Mouse (Mus musculus): Measurements from ENCODE around the gene Chka. TPM values are rescaled to one million over a fixed set of nuclear protein-coding genes. Genes with fewer than 3 reads are reported as not detected.

Gene Chka
- polyA plus RNA-seq, 1 experiment from 2014 or later, result 57.5 TPM

GRCm38 (mm10) chr19:3872373-3872772 is 20.8 kb downstream of the Chka start:
- Histone ChIP-seq H3K4me3 (no peak overlapping the region), H3K36me3 (peaks cover 23% of the 10 kb centered on the region), H3K4me1 (replicated peaks) (no peaks in the 10 kb centered on the region), H3K9me3 (no peaks in the 10 kb centered on the region), H3K27ac (no peak overlapping the region), H3K27me3 (ENCODE audit: insufficient read depth, poor library complexity, severe bottlenecking) (no peaks in the 10 kb centered on the region)
- no peak for DNase-seq (ENCODE audit: low spot score)
- WGBS, result 85% methylated on average over 4 of the region's 4 CpGs

GRCm38 (mm10) chr19:3875045-3875444 is 23.5 kb downstream of the Chka start:
- Histone ChIP-seq H3K4me1 (replicated peaks) (no peaks in the 10 kb centered on the region), H3K4me3 (no peak overlapping the region), H3K27ac (no peak overlapping the region), H3K36me3 (peaks cover 32% of the 10 kb centered on the region), H3K9me3 (no peaks in the 10 kb centered on the region), H3K27me3 (ENCODE audit: insufficient read depth, poor library complexity, severe bottlenecking) (no peaks in the 10 kb centered on the region)
- no peak for DNase-seq (ENCODE audit: low spot score)
- WGBS, result 89% methylated on average over 7 of the region's 7 CpGs

- Histone ChIP-seq H3K27ac (no peak overlapping the region), H3K4me3 (no peak overlapping the region), H3K36me3 (peaks cover 51% of the 10 kb centered on the region), H3K4me1 (replicated peaks) (no peaks in the 10 kb centered on the region), H3K27me3 (ENCODE audit: insufficient read depth, poor library complexity, severe bottlenecking) (no peaks in the 10 kb centered on the region), H3K9me3 (no peaks in the 10 kb centered on the region)
- 93% methylated on average over 6 of the region's 6 CpGs for WGBS
- no peak for DNase-seq (ENCODE audit: low spot score)
Observed at GRCm38 (mm10) chr19:3880054-3880848, 28.7 kb downstream of the Chka start.

- 85% methylated on average over 4 of the region's 4 CpGs for WGBS
- Histone ChIP-seq H3K4me1 (replicated peaks) (no peaks in the 10 kb centered on the region), H3K27ac (no peak overlapping the region), H3K9me3 (no peaks in the 10 kb centered on the region), H3K27me3 (ENCODE audit: insufficient read depth, poor library complexity, severe bottlenecking) (no peaks in the 10 kb centered on the region), H3K4me3 (no peak overlapping the region), H3K36me3 (peaks cover 55% of the 10 kb centered on the region)
- DNase-seq (ENCODE audit: low spot score), result no peak
Observed at GRCm38 (mm10) chr19:3882214-3882613, 30.6 kb downstream of the Chka start.

- no peak overlapping the region for H3K27ac ChIP-seq
- H3K4me1 ChIP-seq (replicated peaks), result no peaks in the 10 kb centered on the region
- no peaks in the 10 kb centered on the region for H3K9me3 ChIP-seq
- H3K36me3 ChIP-seq, result peaks cover 63% of the 10 kb centered on the region
- no peak for DNase-seq (ENCODE audit: low spot score)
- H3K4me3 ChIP-seq, result no peak overlapping the region
- WGBS, result 87% methylated on average over 6 of the region's 6 CpGs
- H3K27me3 ChIP-seq (ENCODE audit: insufficient read depth, poor library complexity, severe bottlenecking), result no peaks in the 10 kb centered on the region
Observed at GRCm38 (mm10) chr19:3884325-3884990, 32.9 kb downstream of the Chka start.

- H3K4me3 ChIP-seq, result no peak overlapping the region
- no peak for DNase-seq (ENCODE audit: low spot score)
- 92% methylated on average over 5 of the region's 5 CpGs for WGBS
- peaks cover 95% of the 10 kb centered on the region for H3K36me3 ChIP-seq
- no peaks in the 10 kb centered on the region for H3K27me3 ChIP-seq (ENCODE audit: insufficient read depth, poor library complexity, severe bottlenecking)
- H3K27ac ChIP-seq, result no peak overlapping the region
- no peaks in the 10 kb centered on the region for H3K9me3 ChIP-seq
- H3K4me1 ChIP-seq (replicated peaks), result no peaks in the 10 kb centered on the region
Observed at GRCm38 (mm10) chr19:3889096-3889495, 37.5 kb downstream of the Chka start.

- H3K27ac ChIP-seq, result no peak overlapping the region
- DNase-seq (ENCODE audit: low spot score), result no peak
- H3K36me3 ChIP-seq, result peaks cover 95% of the 10 kb centered on the region
- H3K27me3 ChIP-seq (ENCODE audit: insufficient read depth, poor library complexity, severe bottlenecking), result no peaks in the 10 kb centered on the region
- no peak overlapping the region for H3K4me3 ChIP-seq
- H3K9me3 ChIP-seq, result no peaks in the 10 kb centered on the region
- WGBS, result 86% methylated on average over 8 of the region's 8 CpGs
- peaks cover 10% of the 10 kb centered on the region for H3K4me1 ChIP-seq (replicated peaks)
Observed at GRCm38 (mm10) chr19:3890181-3890580, 38.6 kb downstream of the Chka start.

GRCm38 (mm10) chr19:3893545-3894116 is 42.1 kb downstream of the Chka start:
- 91% methylated on average over 4 of the region's 4 CpGs for WGBS
- Histone ChIP-seq H3K9me3 (no peaks in the 10 kb centered on the region), H3K27ac (no peak overlapping the region), H3K27me3 (ENCODE audit: insufficient read depth, poor library complexity, severe bottlenecking) (no peaks in the 10 kb centered on the region), H3K4me1 (replicated peaks) (peaks cover 28% of the 10 kb centered on the region), H3K4me3 (no peak overlapping the region), H3K36me3 (peaks cover 92% of the 10 kb centered on the region)
- DNase-seq (ENCODE audit: low spot score), result no peak

- no peak for DNase-seq (ENCODE audit: low spot score)
- Histone ChIP-seq H3K27ac (no peak overlapping the region), H3K4me1 (replicated peaks) (peaks cover 28% of the 10 kb centered on the region), H3K36me3 (peaks cover 86% of the 10 kb centered on the region), H3K9me3 (no peaks in the 10 kb centered on the region), H3K4me3 (no peak overlapping the region), H3K27me3 (ENCODE audit: insufficient read depth, poor library complexity, severe bottlenecking) (no peaks in the 10 kb centered on the region)
- WGBS, result 87% methylated on average over 2 of the region's 2 CpGs
Observed at GRCm38 (mm10) chr19:3894294-3894693, 42.7 kb downstream of the Chka start.

- no peaks in the 10 kb centered on the region for H3K27me3 ChIP-seq (ENCODE audit: insufficient read depth, poor library complexity, severe bottlenecking)
- H3K36me3 ChIP-seq, result peaks cover 78% of the 10 kb centered on the region
- H3K9me3 ChIP-seq, result no peaks in the 10 kb centered on the region
- peak overlapping the region; percentile 72 for H3K27ac ChIP-seq
- H3K4me3 ChIP-seq, result no peak overlapping the region
- DNase-seq (ENCODE audit: low spot score), result peak; percentile 31
- peaks cover 28% of the 10 kb centered on the region for H3K4me1 ChIP-seq (replicated peaks)
- 28% methylated on average over 3 of the region's 3 CpGs for WGBS
Observed at GRCm38 (mm10) chr19:3895171-3895631, 43.6 kb downstream of the Chka start.

GRCm38 (mm10) chr19:3896208-3896607 is 44.6 kb downstream of the Chka start:
- WGBS, result 90% methylated on average over 10 of the region's 10 CpGs

GRCm38 (mm10) chr19:3897557-3897956 is 46.0 kb downstream of the Chka start:
- Histone ChIP-seq H3K9me3 (no peaks in the 10 kb centered on the region), H3K4me3 (no peak overlapping the region), H3K4me1 (replicated peaks) (peaks cover 28% of the 10 kb centered on the region), H3K27me3 (ENCODE audit: insufficient read depth, poor library complexity, severe bottlenecking) (no peaks in the 10 kb centered on the region), H3K36me3 (peaks cover 65% of the 10 kb centered on the region), H3K27ac (no peak overlapping the region)
- WGBS, result 88% methylated on average over 5 of the region's 5 CpGs
- no peak for DNase-seq (ENCODE audit: low spot score)

More at GRCm38 (mm10) chr19:3896208-3896607, 44.6 kb downstream of the Chka start:
- Histone ChIP-seq H3K27ac (peak overlapping the region; percentile 72), H3K4me3 (no peak overlapping the region), H3K4me1 (replicated peaks) (peaks cover 28% of the 10 kb centered on the region), H3K9me3 (no peaks in the 10 kb centered on the region), H3K36me3 (peaks cover 67% of the 10 kb centered on the region), H3K27me3 (ENCODE audit: insufficient read depth, poor library complexity, severe bottlenecking) (no peaks in the 10 kb centered on the region)
- no peak for DNase-seq (ENCODE audit: low spot score)

GRCm38 (mm10) chr19:3898952-3899351 is 47.4 kb downstream of the Chka start:
- H3K36me3 ChIP-seq, result peaks cover 61% of the 10 kb centered on the region
- peaks cover 41% of the 10 kb centered on the region for H3K4me1 ChIP-seq (replicated peaks)
- 87% methylated on average over 7 of the region's 7 CpGs for WGBS
- no peak overlapping the region for H3K4me3 ChIP-seq
- H3K27ac ChIP-seq, result no peak overlapping the region
- H3K27me3 ChIP-seq (ENCODE audit: insufficient read depth, poor library complexity, severe bottlenecking), result no peaks in the 10 kb centered on the region
- DNase-seq (ENCODE audit: low spot score), result no peak
- no peaks in the 10 kb centered on the region for H3K9me3 ChIP-seq

Measured in hindbrain, embryonic 10.5 days (tissue).